Mouse (Mus musculus) layer of hippocampus, adult 2 months (tissue): ENCODE measurements around the gene Rab23. TPM values are rescaled to one million over a fixed set of nuclear protein-coding genes. Genes with fewer than 3 reads are reported as not detected.

Experiments used
- DNase-seq, 2 experiments: peaks; one replicate each; pipeline ENCODE4 v3.0.0; 2022; ENCODE audit warnings: low spot score in 2 of 2
- H3K27ac ChIP-seq: fragments of 200-600 bp; 2 replicates; pipeline ENCODE4 v1.8.1; 2022
- H3K4me3 ChIP-seq: fragments of 200-600 bp; 2 replicates; pipeline ENCODE4 v1.8.1; 2022; ENCODE audit warnings: mild to moderate bottlenecking
- CTCF ChIP-seq: fragments of 200-600 bp; conservative IDR thresholded peaks from 2 replicates; pipeline ENCODE4 v1.8.1; 2022; ENCODE audit warnings: antibody characterized with exemption, mild to moderate bottlenecking, moderate library complexity
- long read RNA-seq, 2 experiments: library from polyadenylated mRNA; stranded (forward); transcript quantifications; one replicate each; pipeline ENCODE4 v2.0.0; 2021; ENCODE audit warnings: borderline mapping rate in 2 of 2
- total RNA-seq, 2 experiments: library from RNA; stranded (reverse); gene quantifications; 2 replicates each; pipeline ENCODE4 v1.2.3; 2021

Rab23 gene
- total RNA-seq = 10 to 100 TPM; 22.6 to 28.4 TPM
- long read RNA-seq, experiment 1, full-length matches to known transcripts = 16 of 22 reads
- long read RNA-seq, experiment 1, partial matches to known transcripts = 0 of 22 reads
- long read RNA-seq, experiment 1, other reads (novel, unspliced or antisense) = 6 of 22 reads
- long read RNA-seq, experiment 2, full-length matches to known transcripts = 16 of 26 reads
- long read RNA-seq, experiment 2, partial matches to known transcripts = 2 of 26 reads
- long read RNA-seq, experiment 2, other reads (novel, unspliced or antisense) = 8 of 26 reads

DNA sequence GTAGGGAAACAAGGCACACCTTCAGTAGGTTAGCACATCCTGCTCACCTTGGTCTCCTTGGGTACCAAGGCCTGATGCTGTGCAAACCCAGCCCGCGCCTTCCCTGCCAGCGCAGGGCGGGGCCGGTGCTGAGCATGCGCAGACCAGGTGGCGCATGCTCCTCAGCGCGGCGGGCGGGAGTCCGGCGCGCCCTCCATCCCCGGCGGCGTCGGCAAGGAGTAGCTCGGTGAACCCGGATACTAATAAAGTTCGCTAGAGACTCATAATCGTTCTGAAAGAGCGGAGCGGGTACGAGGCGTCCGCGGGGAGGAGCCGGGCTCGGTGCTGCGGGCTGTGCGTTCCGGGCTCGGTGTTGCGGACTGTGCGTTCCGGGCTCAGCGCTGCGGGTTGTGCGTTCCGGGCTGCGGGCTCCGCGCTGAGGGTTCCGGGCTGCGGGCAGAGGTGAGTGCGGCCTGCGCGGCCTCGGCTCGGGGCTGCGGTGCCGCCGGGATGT, at the start of gene Rab23:
Gene Rab23 (plus strand): TSS at position 155 of the 493 bp plus-strand sequence.
- peak within 1 kb of the TSS; percentile 82 for H3K4me3 ChIP-seq
- TF ChIP-seq CTCF = no peak
- peak within 1 kb of the TSS; percentile 91 for H3K27ac ChIP-seq
- peak; percentile 82 to 84 for DNase-seq

GRCm38 (mm10) chr1:33670164-33670616, 49.5 kb upstream of the Rab23 start:
- TF ChIP-seq CTCF = peak; percentile 33
- H3K4me3 ChIP-seq = peak overlapping the region; percentile 89
- peak overlapping the region; percentile 80 for H3K27ac ChIP-seq
- DNase-seq = peak; percentile 46 to 51

DNA sequence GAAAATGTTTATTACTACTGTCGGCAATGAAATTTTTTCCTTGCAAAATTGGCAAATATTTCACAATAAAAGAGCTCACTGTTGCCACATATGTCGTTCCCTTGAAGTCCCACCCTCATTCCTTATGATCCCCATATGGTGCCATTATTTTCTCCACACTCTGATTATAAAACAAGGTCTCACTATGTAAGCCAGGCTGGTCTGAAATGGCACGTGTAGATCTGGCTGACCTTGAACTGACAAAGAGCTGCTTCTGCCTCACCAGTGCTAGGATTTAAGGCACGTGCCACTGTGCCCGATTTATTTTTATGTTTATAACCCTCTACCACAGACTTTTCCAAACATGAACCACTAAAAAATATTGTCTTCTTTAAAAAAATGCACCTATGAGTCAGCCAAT, 48.2 kb upstream of the Rab23 start:
- DNase-seq = peak in 1 of 2 experiments; percentile 13
- no peak for TF ChIP-seq CTCF
- Histone ChIP-seq H3K4me3 (no peak overlapping the region), H3K27ac (peak overlapping the region; percentile 15; the same call in 1 of the 2 replicates)

GRCm38 (mm10) chr1:33672083-33672482, 47.6 kb upstream of the Rab23 start:
- Histone ChIP-seq H3K4me3 (no peak overlapping the region), H3K27ac (no peak overlapping the region)
- TF ChIP-seq CTCF = no peak
- no peak for DNase-seq

DNA sequence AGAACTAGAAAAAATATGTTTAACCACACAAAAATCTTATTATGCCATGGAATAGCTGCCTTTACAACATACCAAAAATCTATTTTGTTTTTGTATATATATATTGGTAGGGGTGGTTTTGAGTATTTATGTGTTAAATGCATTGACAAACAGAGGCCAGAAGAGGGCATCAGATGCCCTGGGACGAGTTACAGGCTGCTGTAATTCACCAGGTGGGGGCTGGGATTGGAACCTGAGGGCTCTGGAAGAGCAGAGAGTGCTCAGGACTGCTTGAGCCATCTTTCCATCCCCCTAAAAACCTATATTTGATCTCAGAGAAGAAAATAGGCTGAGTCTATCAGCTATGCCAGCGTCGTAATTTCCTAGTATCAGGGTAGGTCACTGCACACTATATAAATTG, 47.2 kb upstream of the Rab23 start:
- peak; percentile 85 for TF ChIP-seq CTCF
- peak in 1 of 2 experiments; percentile 59 for DNase-seq

DNA sequence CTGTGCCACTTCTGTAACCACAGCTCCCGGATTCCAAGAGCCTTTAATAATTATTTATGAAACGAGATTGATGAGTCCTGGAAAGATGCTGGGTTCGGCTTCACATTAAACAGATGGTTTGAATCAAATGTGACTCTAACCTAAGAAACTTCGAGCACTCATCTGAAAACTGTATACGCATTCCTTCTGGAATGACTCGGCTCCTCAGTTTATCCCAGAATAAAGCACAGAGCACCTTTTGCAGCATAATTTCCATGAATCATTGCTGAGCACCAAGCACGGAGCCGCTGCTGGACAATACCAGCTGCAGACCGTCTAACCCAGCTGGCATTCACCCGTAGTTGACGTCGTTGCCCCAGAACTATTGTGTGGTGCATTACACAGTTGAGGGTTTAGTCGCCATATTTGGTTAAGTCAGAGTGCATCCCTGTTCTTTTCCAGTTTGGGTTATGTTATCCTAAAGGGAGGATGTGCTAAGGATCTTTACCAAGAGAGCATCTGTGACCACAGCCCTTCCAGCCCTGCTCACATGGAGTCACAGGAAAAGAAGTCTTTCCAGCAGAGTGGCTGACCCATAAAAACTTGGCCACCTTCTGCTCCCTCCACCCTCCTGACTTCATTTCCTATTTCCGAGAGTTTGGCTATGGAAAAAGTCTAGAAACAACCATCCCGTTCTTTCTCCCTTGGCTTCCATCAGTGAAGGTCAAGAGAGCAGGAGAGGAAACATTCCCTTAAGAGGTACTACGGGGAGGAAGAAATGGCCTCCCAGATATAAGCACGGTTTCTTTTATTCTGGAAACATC, 46.3 kb upstream of the Rab23 start:
- Histone ChIP-seq H3K27ac (no peak overlapping the region), H3K4me3 (no peak overlapping the region)
- no peak for DNase-seq
- TF ChIP-seq CTCF = no peak

More for the DNA sequence above, 47.2 kb upstream of the Rab23 start:
- H3K27ac ChIP-seq = no peak overlapping the region
- no peak overlapping the region for H3K4me3 ChIP-seq

- Histone ChIP-seq H3K4me3 (no peak overlapping the region), H3K27ac (no peak overlapping the region)
- no peak for DNase-seq
- TF ChIP-seq CTCF = no peak
These were observed 39.3 kb upstream of the Rab23 start for GRCm38 (mm10) chr1:33680435-33680834.

GRCm38 (mm10) chr1:33680890-33681289, 38.8 kb upstream of the Rab23 start:
- TF ChIP-seq CTCF = no peak
- no peak for DNase-seq
- no peak overlapping the region for H3K27ac ChIP-seq
- no peak overlapping the region for H3K4me3 ChIP-seq

DNA sequence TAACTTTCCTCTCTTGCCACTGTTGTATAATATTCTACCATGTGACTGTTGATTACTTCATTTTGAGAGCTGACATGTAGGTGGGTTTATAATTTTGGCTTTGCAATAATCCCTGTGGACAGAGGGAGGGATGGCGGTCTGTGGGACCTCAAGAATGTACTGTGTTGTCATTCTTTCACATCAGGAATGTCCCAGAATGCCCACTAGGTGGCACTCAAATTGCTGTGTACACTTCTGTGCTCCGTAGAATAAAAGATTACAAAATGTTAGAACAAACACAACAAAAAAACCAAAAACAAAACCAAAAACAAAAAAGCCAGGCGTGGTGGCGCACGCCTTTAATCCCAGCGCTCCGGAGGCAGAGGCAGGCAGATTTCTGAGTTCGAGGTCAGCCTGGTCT, 35.2 kb upstream of the Rab23 start:
- peak; percentile 77 for TF ChIP-seq CTCF
- Histone ChIP-seq H3K27ac (no peak overlapping the region), H3K4me3 (no peak overlapping the region)
- DNase-seq = no peak

DNA sequence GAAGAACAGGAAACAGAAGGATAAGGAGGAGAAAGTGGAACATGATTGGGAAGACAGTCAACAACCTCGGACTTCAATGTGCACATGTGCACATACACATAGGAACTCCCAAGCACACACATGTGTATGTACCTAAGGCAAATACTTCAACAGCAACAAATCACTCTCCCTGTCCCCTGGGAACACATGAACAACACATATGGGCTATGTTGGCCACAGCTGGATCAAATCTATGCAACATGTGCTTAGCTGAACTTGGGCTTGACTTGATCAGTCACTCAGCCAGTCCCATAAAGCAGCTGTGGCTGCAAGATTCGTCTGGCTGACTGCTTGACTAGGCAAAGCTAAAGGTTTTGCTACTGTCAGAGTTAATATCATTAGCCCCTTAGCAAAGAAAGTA, 30.9 kb upstream of the Rab23 start:
- no peak for DNase-seq
- H3K27ac ChIP-seq = no peak overlapping the region
- TF ChIP-seq CTCF = no peak
- no peak overlapping the region for H3K4me3 ChIP-seq

DNA sequence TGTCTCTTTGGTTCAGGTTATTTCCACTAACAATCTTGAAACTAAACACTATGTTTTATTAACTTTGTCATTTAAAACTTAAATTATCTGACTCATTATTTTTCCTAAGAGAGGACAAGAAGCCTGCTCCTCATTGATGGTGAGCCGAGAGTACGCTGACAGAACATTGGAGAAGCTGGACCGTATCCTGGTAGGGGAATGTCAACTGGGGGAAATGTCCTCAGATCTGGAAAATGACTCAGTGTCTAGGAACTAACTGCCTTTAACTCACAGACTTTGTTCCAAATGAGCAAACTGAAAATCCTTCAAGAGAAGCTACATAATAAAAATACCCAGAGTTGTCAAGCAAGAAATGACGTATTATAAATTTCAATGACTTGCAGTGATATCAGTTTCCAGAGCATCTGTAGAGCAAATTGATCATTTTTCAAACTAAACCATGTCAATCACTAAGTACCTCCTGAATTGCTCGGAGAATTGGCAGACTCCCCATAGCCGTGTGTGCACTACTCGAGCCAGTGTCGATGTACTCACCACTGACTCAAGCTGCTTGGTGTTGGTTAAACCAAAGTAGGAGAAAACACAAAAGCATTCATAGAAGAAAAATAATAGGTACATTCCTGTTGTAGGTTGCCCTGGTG, 30.1 kb upstream of the Rab23 start:
- Histone ChIP-seq H3K4me3 (no peak overlapping the region), H3K27ac (no peak overlapping the region)
- no peak for TF ChIP-seq CTCF
- DNase-seq = no peak

- no peak for DNase-seq
- H3K4me3 ChIP-seq = no peak overlapping the region
- no peak for TF ChIP-seq CTCF
- no peak overlapping the region for H3K27ac ChIP-seq
These were observed 29.6 kb upstream of the Rab23 start for GRCm38 (mm10) chr1:33690087-33690448.

GRCm38 (mm10) chr1:33693893-33694292, 25.8 kb upstream of the Rab23 start:
- H3K27ac ChIP-seq = no peak overlapping the region
- DNase-seq = peak in 1 of 2 experiments; percentile 2
- TF ChIP-seq CTCF = no peak
- H3K4me3 ChIP-seq = no peak overlapping the region
